Mouse (Mus musculus) limb, embryonic 13.5 days (tissue): ENCODE results near the gene Plxna4. TPM values are rescaled to one million over a fixed set of nuclear protein-coding genes. Genes with fewer than 3 reads are reported as not detected.
A peak's percentile ranks its signal among the peaks of the same experiment; 100 is the strongest.

ENCODE experiments used
- ATAC-seq: fragments of 200-750 bp; cut with Nextera tagmentation; 2 replicates; pipeline ENCODE4 v1.8.0; 2017; ENCODE audit warnings: low read depth, moderate number of reproducible peaks, moderate TSS enrichment; ENCODE audit not compliant: low FRiP score
- H3K27ac ChIP-seq: fragments of 300-500 bp; sonication (generic); 2 replicates; pipeline ENCODE4 v1.5.1; 2015; ENCODE audit warnings: inconsistent platforms, mild to moderate bottlenecking, moderate library complexity
- H3K27me3 ChIP-seq: fragments of 300-500 bp; sonication (generic); 2 replicates; pipeline ENCODE4 v1.6.1; 2015; ENCODE audit warnings: mild to moderate bottlenecking, inconsistent platforms
- H3K36me3 ChIP-seq: fragments of 300-500 bp; sonication (generic); 2 replicates; pipeline ENCODE4 v1.6.1; 2015; ENCODE audit warnings: inconsistent platforms, mild to moderate bottlenecking, moderate library complexity
- H3K4me1 ChIP-seq: fragments of 300-500 bp; sonication (generic); 2 replicates; pipeline ENCODE4 v1.6.1; 2015; ENCODE audit warnings: inconsistent platforms
- H3K4me2 ChIP-seq: fragments of 300-500 bp; sonication (generic); replicated peaks from 2 replicates; pipeline ENCODE4 v1.6.1; 2015; ENCODE audit warnings: inconsistent platforms, mild to moderate bottlenecking, moderate library complexity
- H3K4me3 ChIP-seq: fragments of 300-500 bp; sonication (generic); 2 replicates; pipeline ENCODE4 v1.5.1; 2015; ENCODE audit warnings: moderate library complexity, mild to moderate bottlenecking, inconsistent platforms
- H3K9ac ChIP-seq: fragments of 300-500 bp; sonication (generic); 2 replicates; pipeline ENCODE4 v1.6.1; 2015; ENCODE audit warnings: mild to moderate bottlenecking, inconsistent platforms
- H3K9me3 ChIP-seq: fragments of 300-500 bp; sonication (generic); 2 replicates; pipeline ENCODE4 v1.6.1; 2016; ENCODE audit warnings: inconsistent platforms
- WGBS: fragments of 180-500 bp; shearing (Covaris S2); methylation state at CpG from one replicate; pipeline ENCODE4 v1.1.7; 2015; 5-methylcytosine and 5-hydroxymethylcytosine counted together
- polyA plus RNA-seq: library from polyadenylated mRNA; unstranded; fragments of >200 nt; fragmentation: Nextera tagmentation; extraction: Ambion mirVana; gene quantifications from 2 replicates; pipeline ENCODE4 v1.2.1, GENCODE M21; 2015

Gene Plxna4
- polyA plus RNA-seq, 1 experiment from 2014 or later: 3.9 TPM

DNA sequence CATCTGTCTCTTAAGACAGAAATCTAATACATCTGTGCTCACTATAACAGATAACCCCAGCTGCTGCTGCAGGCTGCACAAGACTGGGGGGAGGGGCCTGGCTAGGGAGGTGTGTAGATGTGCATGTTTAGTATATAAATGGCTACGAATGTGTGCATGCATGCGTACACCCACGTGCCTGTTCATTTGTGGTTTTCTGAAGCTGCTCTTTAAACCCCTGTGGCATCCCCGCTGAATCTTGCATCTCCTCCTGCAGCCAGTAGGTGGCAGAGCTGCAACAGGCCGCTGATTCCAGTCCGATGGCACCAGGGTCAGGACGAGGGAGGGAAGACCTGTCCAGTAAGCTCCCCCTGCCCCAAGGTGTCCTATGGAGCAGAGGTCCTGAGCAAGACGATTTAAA lies 260.0 kb downstream of the Plxna4 start:
- 1% methylated on average over 8 of the region's 8 CpGs for WGBS
- no peaks in the 10 kb centered on the region for H3K9me3 ChIP-seq
- no peak overlapping the region for H3K27ac ChIP-seq
- ATAC-seq: no peak; the same call in 1 of the 2 replicates
- H3K9ac ChIP-seq: no peak overlapping the region
- peaks cover 27% of the 10 kb centered on the region for H3K4me1 ChIP-seq
- no peak overlapping the region; the same call in 1 of the 2 replicates for H3K4me2 ChIP-seq
- H3K27me3 ChIP-seq: peaks cover 25% of the 10 kb centered on the region; the same call in 1 of the 2 replicates
- H3K36me3 ChIP-seq: no peaks in the 10 kb centered on the region
- H3K4me3 ChIP-seq: no peak overlapping the region

DNA sequence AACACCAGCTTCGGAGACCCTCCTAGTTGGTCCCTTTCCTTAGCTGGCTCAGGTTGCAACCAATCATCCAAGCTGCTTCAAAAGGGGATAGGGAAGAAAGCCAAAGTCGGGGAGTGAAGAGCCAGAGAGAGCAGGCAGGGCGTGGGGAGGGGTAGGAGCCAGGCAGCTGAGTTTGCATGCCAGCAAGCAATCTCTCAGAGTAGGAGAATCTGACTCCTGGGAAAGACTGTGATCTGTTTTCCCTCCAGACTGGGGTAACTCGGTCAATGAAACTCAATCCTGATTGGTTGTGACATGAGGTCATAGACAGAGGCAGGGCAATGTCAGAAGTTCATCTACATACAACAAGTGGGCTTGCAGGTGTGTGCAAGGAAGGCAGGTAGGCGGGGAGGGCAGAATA lies 260.8 kb downstream of the Plxna4 start:
- H3K36me3 ChIP-seq: no peaks in the 10 kb centered on the region
- H3K9me3 ChIP-seq: no peaks in the 10 kb centered on the region
- no peak overlapping the region for H3K4me3 ChIP-seq
- peaks cover 27% of the 10 kb centered on the region for H3K4me1 ChIP-seq
- WGBS: 31% methylated on average over 5 of the region's 5 CpGs
- no peak overlapping the region for H3K9ac ChIP-seq
- peak; percentile 44; the same call in 1 of the 2 replicates for ATAC-seq
- H3K27me3 ChIP-seq: peaks cover 25% of the 10 kb centered on the region; the same call in 1 of the 2 replicates
- no peak overlapping the region for H3K4me2 ChIP-seq
- H3K27ac ChIP-seq: no peak overlapping the region

DNA sequence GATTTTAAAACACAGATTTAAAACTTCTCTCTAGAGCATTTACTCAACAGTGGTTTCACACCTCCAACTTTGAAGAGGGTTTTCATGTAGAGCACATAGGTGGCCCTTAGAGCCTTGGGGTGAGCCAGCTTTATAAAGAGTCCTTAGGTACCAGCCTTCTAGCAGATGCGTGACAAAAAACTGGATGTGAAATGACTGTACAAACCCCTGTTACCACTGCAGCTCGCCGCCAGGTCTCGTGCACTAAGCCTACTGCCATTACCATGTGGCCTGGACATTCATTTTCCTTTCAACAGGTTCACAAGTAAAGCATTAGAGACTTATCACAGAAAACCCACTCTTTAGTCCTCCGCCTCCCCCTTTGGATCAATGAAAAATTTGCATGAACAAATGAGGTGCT lies 261.6 kb downstream of the Plxna4 start:
- no peak overlapping the region for H3K4me2 ChIP-seq
- no peak overlapping the region for H3K27ac ChIP-seq
- H3K27me3 ChIP-seq: peaks cover 25% of the 10 kb centered on the region; the same call in 1 of the 2 replicates
- ATAC-seq: no peak
- WGBS: 91% methylated on average over 5 of the region's 5 CpGs
- H3K9ac ChIP-seq: no peak overlapping the region
- H3K4me1 ChIP-seq: peaks cover 27% of the 10 kb centered on the region
- H3K36me3 ChIP-seq: no peaks in the 10 kb centered on the region
- no peaks in the 10 kb centered on the region for H3K9me3 ChIP-seq
- H3K4me3 ChIP-seq: no peak overlapping the region

DNA sequence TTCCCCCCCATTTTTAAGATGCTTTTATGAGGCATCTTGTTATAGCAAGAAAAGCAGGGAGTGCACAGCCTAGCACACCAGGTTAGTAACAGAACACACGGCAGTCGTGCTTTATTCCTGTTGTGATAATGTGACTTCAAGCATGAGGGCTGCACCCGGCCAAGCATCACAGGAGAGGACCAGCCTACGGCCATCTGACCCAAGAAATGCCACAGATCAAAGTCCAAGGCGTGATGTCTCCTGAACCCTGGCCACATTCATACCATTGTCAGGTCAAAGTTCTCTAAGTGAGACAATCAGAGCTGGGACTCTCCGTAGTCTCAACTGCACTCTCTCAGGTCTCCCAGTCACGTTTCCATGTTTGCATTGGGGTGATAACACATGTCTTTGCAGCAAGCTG lies 262.1 kb downstream of the Plxna4 start:
- Histone ChIP-seq H3K9me3 (no peaks in the 10 kb centered on the region), H3K36me3 (no peaks in the 10 kb centered on the region), H3K9ac (no peak overlapping the region), H3K4me3 (no peak overlapping the region), H3K27me3 (peaks cover 23% of the 10 kb centered on the region; the same call in 1 of the 2 replicates), H3K27ac (no peak overlapping the region), H3K4me2 (no peak overlapping the region), H3K4me1 (peaks cover 27% of the 10 kb centered on the region)
- no peak for ATAC-seq
- 85% methylated on average over 7 of the region's 7 CpGs for WGBS

DNA sequence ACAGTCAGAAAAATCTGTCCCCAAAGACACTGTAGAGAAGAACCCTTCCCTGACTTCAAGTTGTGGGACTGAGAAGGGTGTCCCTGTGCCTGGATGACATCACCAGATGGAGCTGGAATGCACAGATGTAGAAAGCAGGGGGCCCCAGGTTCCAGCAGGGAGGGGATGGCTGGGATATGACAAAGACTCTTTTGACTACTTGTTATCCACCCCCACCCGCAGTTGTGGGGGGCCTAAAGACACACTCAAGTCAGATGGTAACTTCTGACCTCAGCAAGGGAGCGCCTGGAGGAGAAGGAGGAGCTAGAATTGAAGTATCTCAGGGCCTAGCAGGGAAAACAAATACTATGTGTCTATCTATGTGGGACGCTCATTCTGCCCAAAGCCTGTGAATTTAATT lies 266.8 kb downstream of the Plxna4 start:
- Histone ChIP-seq H3K27me3 (no peaks in the 10 kb centered on the region), H3K9ac (no peak overlapping the region), H3K36me3 (no peaks in the 10 kb centered on the region), H3K27ac (no peak overlapping the region), H3K4me3 (no peak overlapping the region), H3K4me2 (no peak overlapping the region), H3K4me1 (no peaks in the 10 kb centered on the region), H3K9me3 (no peaks in the 10 kb centered on the region)
- no peak for ATAC-seq
- WGBS: 70% methylated on average over 3 of the region's 3 CpGs

DNA sequence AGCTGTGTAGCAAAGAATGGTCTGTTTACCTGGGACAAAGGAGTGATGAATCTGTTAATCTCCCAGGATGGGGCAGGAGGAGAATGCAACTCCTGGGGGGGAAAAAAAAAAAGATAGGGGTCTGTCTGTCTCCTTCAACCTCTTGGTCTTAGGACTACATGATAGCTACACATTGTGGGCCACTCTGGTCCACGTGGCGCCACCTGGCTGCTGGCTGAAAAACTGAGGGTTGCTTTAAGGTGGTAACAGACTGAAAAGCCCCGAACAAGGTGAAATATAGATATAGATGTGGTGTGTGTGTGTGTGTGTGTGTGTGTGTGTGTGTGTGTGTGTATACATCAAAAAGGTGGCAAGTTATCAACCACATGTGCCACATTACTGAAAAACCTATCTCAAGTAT lies 267.7 kb downstream of the Plxna4 start:
- no peaks in the 10 kb centered on the region for H3K27me3 ChIP-seq
- H3K4me3 ChIP-seq: no peak overlapping the region
- no peak overlapping the region for H3K4me2 ChIP-seq
- no peak overlapping the region for H3K27ac ChIP-seq
- H3K9ac ChIP-seq: no peak overlapping the region
- no peak for ATAC-seq
- H3K36me3 ChIP-seq: no peaks in the 10 kb centered on the region
- no peaks in the 10 kb centered on the region for H3K9me3 ChIP-seq
- H3K4me1 ChIP-seq: no peaks in the 10 kb centered on the region
- WGBS: 42% methylated on average over 3 of the region's 3 CpGs

DNA sequence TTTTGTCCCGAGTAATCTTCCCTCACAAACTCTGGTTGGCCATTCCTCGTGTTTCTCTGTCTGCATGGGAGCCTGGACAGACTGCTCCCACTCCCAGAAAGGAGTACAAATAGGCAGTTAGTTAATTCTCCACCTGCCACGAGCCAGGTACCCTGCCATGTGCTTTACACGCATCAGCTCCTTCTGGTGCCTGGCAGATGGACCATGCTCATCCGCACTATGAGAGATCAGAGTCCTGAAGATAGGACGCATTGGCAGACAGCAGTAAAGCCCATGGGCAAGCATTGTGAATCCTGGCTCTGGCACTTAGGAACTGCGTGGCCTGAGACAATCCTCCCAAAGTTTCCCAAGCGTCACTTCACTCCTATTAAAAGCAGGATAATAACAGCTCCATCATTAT lies 270.5 kb downstream of the Plxna4 start:
- no peak overlapping the region for H3K9ac ChIP-seq
- H3K4me2 ChIP-seq: no peak overlapping the region
- WGBS: 76% methylated on average over 8 of the region's 8 CpGs
- no peak overlapping the region for H3K27ac ChIP-seq
- no peaks in the 10 kb centered on the region for H3K9me3 ChIP-seq
- H3K4me3 ChIP-seq: no peak overlapping the region
- no peaks in the 10 kb centered on the region for H3K27me3 ChIP-seq
- no peaks in the 10 kb centered on the region for H3K36me3 ChIP-seq
- no peak for ATAC-seq
- H3K4me1 ChIP-seq: no peaks in the 10 kb centered on the region

DNA sequence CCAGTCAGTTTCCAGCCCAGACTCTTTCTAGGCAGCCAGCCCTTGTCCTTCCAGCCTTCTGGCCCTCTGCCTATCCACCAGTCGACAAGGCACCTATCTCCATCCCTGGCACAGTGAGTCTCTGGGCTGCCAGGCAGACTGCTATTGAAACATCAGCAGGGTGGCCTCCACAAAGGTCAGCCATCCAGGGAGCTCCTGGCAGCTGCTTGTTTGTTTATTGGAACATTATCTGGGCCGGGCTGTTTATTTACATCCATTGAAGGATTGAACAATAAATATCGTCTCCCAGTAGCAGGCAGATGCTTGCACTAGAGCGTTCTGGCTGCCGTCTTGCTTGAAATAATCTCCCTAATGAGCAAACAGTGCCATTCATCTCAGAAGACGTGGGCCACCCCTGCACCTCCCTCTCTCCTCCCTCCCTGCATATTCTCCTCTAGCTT lies 273.0 kb downstream of the Plxna4 start:
- H3K4me2 ChIP-seq: no peak overlapping the region
- no peak overlapping the region for H3K4me3 ChIP-seq
- no peak overlapping the region for H3K27ac ChIP-seq
- no peak overlapping the region for H3K9ac ChIP-seq
- no peak for ATAC-seq
- H3K27me3 ChIP-seq: no peaks in the 10 kb centered on the region
- H3K9me3 ChIP-seq: no peaks in the 10 kb centered on the region
- no peaks in the 10 kb centered on the region for H3K36me3 ChIP-seq
- WGBS: 25% methylated on average over 6 of the region's 6 CpGs
- H3K4me1 ChIP-seq: no peaks in the 10 kb centered on the region

DNA sequence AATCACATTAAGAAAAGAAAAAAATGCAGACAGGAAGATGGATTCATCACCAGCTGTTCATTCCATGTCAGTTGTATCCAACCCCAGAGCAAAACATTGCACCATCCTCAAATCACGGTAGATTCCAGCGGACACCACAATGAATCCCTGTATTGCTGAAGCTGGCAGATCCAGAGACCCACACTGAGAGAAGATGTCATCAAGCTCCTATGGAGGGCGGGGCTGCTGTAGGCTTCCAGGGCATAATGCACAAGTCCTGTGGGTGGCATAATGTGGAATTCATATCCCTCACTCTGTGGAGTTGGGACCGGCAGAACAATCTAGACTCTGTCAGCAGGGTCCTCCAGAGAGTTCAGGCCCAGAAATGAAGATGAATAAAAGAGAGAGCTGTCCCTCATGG lies 278.8 kb downstream of the Plxna4 start:
- no peak overlapping the region for H3K4me2 ChIP-seq
- no peaks in the 10 kb centered on the region for H3K4me1 ChIP-seq
- no peak overlapping the region for H3K9ac ChIP-seq
- no peaks in the 10 kb centered on the region for H3K9me3 ChIP-seq
- 94% methylated on average over 4 of the region's 4 CpGs for WGBS
- H3K4me3 ChIP-seq: no peak overlapping the region
- ATAC-seq: no peak
- no peak overlapping the region for H3K27ac ChIP-seq
- no peaks in the 10 kb centered on the region for H3K36me3 ChIP-seq
- no peaks in the 10 kb centered on the region for H3K27me3 ChIP-seq

DNA sequence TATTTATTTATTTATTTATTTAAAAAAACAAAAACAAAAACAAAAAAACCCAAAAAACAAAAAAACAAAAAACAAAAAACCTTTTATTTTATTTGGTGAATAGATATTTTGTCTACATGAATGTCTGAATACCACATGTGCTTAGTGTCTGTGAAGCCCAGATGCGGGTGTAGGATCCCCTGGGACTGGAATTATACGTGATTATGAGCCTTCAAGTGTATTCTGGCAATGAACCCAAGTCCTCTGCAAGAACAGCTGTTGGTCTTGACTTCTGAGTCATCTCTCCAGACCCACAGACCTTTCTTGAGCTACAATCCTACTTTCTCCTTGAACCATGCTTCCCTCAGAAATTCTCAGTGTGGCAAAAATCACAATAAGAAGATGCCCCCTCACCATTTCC lies 287.4 kb downstream of the Plxna4 start:
- H3K4me3 ChIP-seq: no peak overlapping the region
- H3K27me3 ChIP-seq: no peaks in the 10 kb centered on the region
- no peak for ATAC-seq
- H3K9me3 ChIP-seq: no peaks in the 10 kb centered on the region
- H3K4me1 ChIP-seq: no peaks in the 10 kb centered on the region
- H3K4me2 ChIP-seq: no peak overlapping the region
- no peak overlapping the region for H3K27ac ChIP-seq
- H3K36me3 ChIP-seq: no peaks in the 10 kb centered on the region
- no peak overlapping the region for H3K9ac ChIP-seq
- WGBS: 64% methylated on average over 2 of the region's 2 CpGs

DNA sequence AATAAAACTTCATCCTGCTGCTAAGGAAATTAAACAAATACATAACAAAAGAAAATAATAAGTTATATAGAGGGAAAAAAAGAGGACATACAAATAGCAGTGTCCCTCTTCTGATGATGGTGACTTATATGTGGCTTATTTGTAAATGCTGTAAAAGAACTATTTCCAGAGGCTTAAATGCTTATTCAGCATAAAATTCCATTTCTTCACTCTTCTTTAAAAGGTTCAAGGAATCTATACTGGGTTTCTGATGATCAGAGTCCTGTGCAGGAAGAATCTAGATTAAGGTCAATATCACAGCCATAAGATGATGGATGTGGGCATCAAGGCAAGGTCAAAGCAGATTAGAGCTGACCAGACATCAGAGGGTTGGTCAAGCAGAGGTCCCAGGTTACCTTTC lies 306.5 kb downstream of the Plxna4 start:
- H3K9ac ChIP-seq: no peak overlapping the region
- no peak for ATAC-seq
- H3K4me2 ChIP-seq: no peak overlapping the region
- H3K27me3 ChIP-seq: no peaks in the 10 kb centered on the region
- H3K4me1 ChIP-seq: no peaks in the 10 kb centered on the region
- no peaks in the 10 kb centered on the region for H3K36me3 ChIP-seq
- H3K4me3 ChIP-seq: no peak overlapping the region
- no peak overlapping the region for H3K27ac ChIP-seq
- H3K9me3 ChIP-seq: no peaks in the 10 kb centered on the region

DNA sequence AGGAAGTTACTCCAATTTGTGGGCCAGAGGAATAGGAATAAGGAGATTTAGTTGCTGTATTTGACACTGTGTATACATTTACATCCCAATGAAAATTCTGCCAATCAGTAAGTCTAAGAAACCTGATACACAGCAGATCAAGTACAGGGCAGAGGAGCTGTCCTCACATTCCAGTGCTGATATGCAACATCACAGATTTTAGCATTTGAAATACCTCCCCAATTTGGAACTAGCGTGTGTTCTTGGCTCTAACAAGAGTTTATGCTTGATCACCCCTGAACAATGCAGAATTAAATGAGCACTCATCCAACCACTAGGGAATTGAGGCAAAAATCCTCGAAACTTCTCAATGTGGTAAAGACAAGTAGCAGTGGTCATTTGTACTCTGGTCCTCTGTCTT lies 307.3 kb downstream of the Plxna4 start:
- H3K4me3 ChIP-seq: no peak overlapping the region
- ATAC-seq: no peak
- H3K9ac ChIP-seq: no peak overlapping the region
- H3K27me3 ChIP-seq: no peaks in the 10 kb centered on the region
- 63% methylated on average over 2 of the region's 2 CpGs for WGBS
- no peak overlapping the region for H3K27ac ChIP-seq
- H3K4me1 ChIP-seq: no peaks in the 10 kb centered on the region
- H3K36me3 ChIP-seq: no peaks in the 10 kb centered on the region
- no peaks in the 10 kb centered on the region for H3K9me3 ChIP-seq
- no peak overlapping the region for H3K4me2 ChIP-seq

DNA sequence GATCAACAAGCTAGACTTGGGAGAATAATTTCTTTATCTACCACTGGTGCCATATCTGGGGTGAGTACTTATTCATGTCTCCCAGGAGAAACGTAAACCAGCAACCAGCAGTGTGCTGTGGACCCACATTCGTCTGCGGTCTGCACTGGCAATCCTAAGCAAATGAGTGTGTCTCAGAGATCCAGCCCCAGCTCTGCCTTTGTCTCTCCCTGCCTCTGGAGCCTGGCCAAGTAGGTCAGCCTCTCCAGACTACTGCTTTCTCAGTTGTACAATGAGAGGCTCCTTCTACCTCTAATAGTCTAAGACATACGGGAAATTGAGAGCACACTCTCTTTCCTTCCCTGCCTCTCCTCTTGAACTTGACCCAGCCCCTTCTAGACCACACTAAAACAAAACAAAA lies 316.5 kb downstream of the Plxna4 start:
- H3K4me3 ChIP-seq: no peak overlapping the region
- H3K4me1 ChIP-seq: no peaks in the 10 kb centered on the region
- H3K4me2 ChIP-seq: no peak overlapping the region
- no peak for ATAC-seq
- no peaks in the 10 kb centered on the region for H3K36me3 ChIP-seq
- 71% methylated on average over 4 of the region's 4 CpGs for WGBS
- no peak overlapping the region for H3K27ac ChIP-seq
- H3K9me3 ChIP-seq: no peaks in the 10 kb centered on the region; the same call in 1 of the 2 replicates
- H3K27me3 ChIP-seq: no peaks in the 10 kb centered on the region
- H3K9ac ChIP-seq: no peak overlapping the region
